Mouse (Mus musculus): Measurements from ENCODE around the gene Usp26.
A peak's percentile ranks its signal among the peaks of the same experiment; 100 is the strongest.

Gene Usp26

DNA sequence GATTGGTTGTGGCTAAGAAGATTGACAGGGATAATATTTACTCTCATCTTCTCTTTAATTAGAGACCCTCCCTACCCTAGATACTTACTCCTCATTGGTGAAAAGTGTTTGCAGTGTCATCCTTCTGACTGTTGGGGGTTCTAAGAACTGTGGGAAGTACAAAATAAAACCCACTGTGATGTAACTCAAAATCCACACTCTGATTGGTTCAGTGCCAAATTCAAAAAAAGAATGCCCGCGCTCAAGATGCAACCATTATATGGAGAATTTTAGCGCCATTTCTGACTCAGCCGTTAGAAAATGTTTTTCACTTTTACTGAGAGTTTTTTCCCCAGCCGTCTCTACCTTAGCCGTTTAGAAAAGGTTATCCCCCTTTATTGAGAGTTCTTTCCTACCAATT lies at the start of gene Usp26:
Usp26 (minus strand) TSS at position 101 of the 400 bp plus-strand sequence.
- no peak for DNase-seq (ENCODE audit: low read depth)

DNA sequence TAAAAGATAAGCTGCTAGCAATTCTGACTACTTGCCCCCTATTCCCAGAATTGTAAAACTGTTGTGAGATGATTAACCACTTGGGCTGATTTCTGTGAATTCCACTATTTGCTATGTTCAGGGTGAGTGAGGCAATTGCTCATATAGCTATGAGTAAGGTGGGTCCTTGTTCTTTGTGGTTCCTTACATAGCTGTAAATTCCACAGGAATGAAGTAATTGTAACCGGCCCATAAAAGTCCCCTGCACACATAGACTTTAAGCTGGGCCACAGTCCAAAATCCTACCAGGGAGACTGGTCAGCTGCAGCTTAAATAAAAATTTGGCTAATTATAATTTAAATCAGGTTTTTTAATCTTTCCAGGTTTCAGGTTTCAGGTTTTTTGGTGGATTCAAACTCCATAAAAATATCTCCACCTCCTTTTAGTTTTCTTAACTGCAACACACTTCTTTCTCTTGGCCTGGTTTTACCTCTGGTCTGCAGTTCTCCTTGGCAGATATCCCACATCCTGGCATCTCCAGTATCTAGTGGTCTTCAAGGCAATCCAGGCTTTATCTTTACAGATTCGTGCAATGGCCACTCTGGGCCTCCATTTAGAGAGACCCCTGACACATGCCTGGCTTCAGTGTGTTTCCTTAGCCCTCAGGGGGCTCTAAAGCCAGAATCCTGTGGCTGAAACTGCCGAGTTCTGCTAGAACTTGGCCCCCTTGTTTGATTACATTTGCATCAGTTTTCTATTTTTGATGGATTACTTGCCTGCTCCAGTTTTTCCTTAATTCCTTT lies 13.6 kb upstream of the Usp26 start:
- DNase-seq (ENCODE audit: low read depth), result peak; percentile 62

DNA sequence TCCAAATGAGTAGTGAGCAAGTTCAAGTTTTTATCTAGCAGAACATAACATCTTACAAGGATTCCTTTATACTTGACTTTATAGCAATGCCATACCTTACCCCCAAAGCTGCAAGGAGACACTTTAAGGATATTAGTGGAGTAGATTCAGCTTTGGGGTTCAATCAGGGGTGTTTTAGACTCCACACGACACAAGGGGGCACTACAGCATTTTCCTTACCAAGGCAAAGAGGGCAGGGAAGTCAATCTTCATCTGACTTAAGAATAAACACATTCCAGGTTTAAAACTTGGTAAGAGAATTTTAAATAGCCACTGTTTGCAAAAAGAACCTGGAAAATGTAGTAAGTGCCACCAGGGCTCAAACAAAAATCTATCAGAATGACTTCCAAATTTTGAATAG lies 33.6 kb downstream of the Usp26 start:
- peak; percentile 52 for DNase-seq (ENCODE audit: low read depth)

DNA sequence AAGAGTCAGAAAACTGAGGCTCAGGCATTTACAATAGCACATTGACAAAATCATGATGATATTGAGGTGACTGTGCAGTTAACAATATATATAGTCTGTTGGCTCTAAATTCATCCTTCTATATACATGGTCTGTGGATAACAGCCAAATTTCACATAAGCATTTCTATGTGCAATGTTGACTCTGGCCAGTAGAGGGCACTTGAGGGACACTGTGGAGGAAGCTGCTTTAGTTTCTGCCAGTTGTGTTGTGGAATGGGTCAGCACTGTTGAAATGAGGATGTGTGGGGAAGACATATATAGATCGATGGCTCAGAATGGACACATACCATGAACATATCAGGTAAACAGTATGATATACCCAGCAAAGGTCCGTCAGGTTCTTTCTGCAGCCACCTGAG lies 64.6 kb downstream of the Usp26 start:
- peak; percentile 77 for DNase-seq (ENCODE audit: low read depth)

DNA sequence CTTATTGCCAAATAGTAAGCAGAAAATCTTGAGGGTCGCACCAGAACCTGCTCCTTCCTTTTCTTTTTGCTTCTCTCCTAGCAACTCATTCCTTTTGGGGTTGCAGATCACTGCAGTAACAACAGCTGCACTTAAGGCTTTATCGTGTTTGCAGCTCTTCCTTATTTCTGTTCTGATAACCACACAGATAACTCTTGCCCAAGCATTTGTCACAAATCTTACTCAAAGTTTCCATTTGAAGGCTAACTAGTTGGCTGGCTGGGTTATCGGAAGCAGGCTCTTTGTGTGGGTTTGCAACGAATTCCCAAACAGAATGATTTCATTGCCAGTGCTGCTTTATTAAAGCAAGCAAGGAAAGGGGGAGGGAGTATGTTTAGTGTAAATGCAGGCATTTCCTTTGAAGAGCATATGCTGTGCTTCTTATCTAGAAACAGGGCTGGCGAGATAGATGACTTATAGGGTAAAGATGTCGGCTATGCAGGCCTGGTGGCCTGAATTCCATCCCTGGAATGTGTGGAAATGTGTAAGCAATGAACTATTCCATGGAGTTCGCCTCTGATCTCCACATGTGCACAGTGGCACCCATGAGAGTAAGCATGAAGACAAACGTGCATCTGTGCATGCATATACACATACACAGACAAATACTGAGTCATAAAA lies 86.8 kb downstream of the Usp26 start:
- peak; percentile 13 for DNase-seq (ENCODE audit: low read depth)

DNA sequence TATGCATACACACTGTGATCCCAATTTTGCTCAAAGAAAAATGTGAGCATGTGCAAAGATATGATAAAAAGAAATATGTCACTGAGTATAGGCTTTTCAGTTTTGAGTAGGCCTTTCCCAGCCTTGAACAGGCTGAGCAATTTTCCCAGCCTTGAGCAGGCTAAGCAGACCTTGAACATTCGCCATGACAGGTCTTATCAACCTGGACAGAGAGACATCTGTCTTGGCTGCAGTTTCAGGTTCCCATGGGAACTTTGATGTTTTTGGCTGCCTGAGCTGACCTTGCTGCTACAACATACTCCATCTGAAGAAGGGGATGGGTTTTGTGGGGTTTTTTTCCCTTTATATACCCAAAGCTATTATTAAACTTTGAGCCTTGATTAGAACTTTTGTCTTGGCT lies 88.0 kb downstream of the Usp26 start:
- DNase-seq (ENCODE audit: low read depth), result no peak
